Mouse (Mus musculus) testis, postnatal 14 days (tissue): ENCODE data around the gene A930033H14Rik.

ENCODE experiments used
- DNase-seq: peaks from one replicate; pipeline ENCODE4 v3.0.0; 2021; ENCODE audit warnings: low spot score

A930033H14Rik gene

DNA sequence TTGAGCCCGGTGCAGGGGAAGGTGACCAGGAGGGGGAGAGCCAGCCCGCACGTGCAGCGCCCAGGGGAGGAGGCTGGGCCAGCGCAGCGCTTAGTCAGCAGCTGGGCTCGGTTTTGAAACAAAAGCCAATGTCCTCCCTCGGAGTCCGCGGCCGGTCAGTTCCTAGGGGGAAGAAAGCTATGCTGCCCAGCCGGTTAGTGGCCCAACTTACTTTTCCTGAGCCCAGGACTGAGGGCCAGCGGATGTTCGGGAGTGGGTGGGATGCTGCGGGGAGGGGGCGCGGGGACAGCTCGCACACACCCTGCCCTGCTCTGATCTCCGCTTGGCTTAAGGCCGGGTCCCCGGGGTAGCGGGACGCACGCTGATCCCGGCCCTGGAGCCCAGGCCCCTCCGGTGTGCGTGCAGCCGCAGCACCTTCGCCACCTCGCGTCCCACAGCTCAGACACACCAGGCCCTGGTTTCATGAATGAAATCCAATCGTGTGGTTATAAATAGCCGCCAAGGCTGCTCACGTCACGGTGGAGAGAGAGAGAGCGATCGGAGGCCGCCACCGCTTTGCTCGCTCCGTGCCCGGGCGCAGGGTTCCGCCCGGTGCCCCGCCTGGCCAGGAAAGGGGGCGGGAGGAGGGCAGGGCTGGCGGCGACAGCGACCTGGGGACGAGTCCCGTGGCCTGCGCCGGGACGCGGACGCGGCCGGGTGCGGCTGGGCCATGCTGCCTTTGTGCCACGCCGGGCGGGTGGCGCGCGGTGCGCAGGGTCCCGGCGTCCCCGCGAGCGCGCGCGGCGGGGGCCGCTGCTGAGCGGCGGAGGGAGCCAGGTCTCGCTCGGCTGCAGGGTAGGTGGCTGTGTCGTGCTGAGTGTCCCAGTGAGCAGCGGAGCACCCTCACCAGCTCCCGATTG, at the start of gene A930033H14Rik:
Gene A930033H14Rik (minus strand): TSS at position 557 of the 899 bp plus-strand sequence.
- peak; percentile 73 for DNase-seq

DNA sequence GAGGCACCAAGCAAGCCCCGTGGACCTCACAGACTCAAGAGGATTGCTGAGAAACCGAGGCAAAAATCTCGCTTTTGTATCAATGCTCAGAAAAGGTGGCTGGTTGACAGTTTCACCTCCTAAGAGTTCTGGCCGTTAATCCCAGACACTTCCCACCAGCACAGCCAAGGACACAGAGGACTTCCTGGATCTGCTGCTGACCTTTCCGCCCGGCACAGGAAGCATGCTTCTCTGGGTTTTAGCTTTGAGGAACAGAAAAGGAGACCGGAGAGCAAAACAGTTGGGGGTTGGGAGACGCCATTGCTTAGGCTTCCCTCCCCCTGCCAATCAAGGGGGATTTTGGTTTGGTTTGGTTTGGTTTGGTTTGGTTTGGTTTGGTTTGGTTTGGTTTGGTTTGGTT, 47.0 kb upstream of the A930033H14Rik start:
- no peak for DNase-seq

DNA sequence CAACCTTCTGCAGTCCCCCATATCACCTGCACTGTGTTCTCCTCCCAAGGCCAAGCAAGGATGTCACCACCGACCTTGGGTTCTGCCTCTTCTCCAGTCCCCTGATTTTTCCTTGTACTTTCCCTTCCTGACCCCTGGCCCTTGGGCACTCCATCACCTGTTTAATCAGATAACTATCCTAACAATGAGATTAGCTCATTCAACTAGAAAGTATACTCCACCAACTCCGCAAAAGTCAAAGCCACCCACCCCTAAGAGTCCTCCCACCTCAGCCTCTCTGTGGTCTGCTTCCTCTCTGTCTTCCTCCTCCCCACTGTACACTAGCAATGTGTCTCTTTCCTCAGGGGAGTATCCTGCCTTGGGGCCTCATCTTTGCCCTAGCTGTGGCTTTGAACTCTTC, 46.3 kb upstream of the A930033H14Rik start:
- no peak for DNase-seq

DNA sequence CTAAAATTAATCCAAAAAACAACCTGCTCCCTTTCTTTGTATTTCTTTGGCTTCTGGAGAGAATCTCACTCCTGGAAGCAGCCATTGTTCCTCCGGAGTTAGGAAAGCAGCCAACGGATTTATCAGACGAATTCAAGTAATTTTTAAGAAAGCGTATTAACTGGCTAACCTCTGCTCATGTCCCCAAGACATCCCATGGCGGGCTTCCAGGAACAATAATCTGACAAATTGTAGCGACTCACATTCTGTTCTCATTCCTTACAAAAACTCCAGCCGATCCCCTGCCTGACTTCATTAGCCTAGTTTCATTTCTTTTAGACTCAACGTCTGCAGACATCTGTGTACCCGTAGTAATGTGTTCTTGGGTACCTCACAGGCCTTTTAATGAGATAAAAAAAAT, 45.7 kb upstream of the A930033H14Rik start:
- DNase-seq: peak; percentile 80

DNA sequence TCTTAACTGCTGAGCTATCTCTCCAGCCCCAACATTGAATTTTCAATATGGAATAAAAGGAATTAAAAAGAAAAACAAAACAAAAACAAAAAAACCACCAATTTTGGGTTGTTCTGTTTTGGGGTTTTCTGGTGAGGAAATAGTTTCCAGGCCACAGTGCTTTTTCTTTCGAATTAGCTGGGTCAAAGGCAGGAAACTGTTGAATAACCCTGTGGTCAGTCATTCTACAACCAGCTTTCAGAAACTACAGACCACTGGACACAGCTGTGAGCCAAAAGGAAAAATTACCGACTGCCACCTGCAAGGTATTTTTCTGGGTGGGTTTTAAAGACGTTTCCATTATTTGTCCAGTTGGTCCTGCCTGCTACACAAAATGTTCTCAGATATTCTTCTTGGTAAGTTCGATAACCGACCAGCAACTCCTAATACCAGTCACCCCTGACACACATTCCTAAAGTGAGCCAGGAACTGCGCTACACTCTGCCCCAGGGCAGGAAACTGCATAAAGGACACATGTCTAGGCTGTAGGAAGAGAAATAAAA, 44.8 kb upstream of the A930033H14Rik start:
- DNase-seq: no peak

DNA sequence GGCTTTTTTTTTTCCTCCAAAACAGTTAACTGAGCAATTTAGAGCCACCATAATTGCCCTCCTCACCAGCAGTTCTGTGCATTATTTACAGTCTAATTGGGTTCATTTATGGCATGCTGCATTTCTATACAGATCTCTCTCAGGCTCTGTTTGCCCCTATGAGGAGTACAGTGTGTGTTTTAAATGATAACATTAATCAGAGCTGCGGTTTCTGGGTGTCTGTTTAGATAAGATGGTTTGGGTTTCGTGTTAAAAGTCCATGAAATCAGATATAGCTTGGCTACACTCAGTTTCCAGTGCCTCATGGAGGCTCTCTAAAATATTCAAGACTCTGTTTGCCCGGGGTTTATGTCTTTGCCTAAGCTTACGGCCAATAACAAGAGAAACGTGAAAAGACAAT, 42.7 kb upstream of the A930033H14Rik start:
- no peak for DNase-seq

DNA sequence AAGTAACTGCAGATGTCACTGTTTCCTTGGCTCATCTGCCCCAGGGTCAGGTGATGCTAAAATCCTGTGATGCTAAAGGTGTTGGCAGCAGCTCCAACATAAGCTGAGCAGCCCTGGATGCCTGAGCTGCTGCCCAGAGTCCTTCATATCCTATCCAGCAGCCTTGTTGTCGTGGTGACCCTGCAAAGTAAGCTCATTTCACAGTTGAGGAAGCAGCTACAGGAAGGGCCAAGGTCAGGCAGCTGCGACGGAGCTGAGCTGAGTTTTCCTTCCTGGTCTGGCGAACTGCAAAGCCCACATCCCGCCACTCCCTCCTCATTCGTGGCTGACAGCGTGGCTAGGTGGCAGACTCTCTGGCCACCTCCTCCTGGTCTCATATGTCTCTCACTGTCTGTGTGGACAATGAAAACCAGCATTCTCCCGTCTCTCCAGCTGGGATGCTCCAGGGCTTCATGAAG, 41.5 kb upstream of the A930033H14Rik start:
- DNase-seq: peak; percentile 27

DNA sequence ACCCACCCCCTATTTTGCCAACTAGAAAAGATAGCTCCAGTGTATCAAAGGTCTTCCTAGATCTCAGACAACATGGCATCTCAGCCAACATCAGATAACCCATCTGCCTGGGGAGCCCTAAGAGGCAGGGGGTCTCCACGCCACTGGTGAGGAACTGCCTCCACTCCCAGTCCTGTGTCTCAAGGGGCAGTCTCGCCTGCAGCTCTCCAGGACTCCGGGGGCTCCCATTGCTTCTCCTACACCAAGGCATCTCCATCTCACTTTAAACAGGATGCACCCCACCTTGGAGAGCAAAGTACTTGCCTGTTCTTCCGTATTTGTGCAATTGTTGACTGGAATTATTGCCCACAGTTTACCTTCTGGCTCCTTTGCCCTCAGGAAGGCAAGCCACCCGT, 40.8 kb upstream of the A930033H14Rik start:
- no peak for DNase-seq

DNA sequence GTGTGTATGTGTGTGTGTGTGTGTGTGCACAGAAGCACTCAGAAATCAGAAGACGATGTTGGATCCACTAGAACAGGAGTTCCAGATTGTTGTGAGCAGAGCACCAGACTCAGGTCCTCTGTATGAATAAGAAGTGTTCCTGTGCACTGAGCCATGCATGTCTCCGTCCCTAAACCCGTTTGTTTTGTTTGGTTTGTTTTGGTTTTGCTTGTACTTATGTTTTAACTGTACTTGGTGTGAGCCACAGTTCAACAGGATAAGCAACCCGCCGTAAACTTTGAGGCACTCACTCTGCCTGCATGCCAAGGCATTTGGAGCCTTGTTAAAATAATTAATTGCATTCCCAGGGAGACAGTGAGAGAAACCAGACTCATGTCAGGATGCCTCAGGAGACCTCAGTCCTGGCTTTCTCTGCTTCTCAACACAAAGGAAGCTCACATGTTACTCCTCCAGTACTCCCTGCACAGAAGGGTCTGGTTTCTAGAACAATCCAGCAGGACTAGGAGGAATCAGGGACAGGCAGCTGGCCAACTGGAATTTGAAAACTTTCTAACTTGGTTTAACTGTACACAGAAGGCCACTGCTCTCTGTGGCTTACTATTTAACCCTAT, 40.3 kb upstream of the A930033H14Rik start:
- DNase-seq: peak; percentile 35

DNA sequence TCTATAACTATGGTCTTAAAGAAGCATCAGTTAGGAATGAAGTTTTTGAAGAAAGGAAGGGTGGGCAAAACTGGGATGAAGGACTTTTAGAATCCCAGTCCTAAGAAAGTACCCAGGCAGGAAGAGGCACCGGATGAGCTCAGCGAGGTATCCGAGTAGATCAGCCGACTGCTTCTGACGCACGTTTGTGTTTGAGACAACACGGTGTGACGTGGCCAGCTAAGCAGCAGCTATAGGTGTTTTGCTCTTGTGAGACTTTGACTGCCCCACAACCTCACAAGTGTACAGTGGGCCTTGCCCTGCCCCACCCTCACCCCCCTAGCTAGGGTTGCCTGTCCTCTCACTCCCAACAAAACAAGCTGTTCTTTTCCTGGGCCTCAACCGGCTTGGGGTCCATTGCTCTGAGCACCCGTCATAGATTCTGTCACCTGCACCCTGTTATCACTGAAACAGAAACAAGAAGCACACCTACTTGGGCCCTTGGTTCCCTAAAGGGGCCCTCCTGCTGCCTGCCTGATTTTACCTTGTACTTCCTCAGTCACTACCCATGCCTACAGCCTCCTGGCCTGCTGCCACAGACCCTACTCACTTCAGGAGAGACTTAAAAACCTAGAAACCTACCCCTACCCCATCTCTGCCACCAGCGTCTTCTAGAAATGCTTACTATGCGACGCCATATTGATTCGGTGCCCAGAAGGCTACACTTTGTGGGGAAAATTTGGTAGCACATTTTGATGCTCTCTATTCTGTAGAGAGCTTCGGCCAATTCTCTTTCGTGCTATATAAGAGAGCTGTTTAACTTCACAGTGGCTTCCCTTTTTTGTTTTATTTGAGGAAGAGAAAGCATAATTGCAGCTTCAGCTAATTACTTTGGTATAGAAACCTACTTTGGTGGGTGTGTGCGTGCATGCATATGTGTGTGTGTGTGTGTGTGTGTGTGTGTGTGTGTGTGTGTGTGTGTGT, 39.5 kb upstream of the A930033H14Rik start:
- DNase-seq: no peak

DNA sequence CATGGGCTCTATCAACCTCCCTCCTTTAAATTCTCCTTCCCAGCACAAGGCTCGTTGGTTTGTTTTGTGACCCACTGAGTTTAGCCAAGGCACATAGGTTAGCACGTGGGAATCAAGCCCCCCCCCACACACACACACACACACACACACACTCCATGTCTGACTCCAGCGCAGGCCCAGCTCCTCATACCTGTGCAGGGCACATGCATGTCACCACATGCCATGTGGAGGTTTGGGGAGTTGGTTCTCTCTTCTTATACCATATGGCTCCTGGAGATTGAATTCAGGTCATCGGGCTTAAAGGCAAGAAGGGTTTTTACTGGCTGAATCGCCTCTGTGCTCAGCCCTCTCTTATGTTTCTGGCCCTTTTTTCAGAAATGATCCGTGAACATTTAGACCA, 38.4 kb upstream of the A930033H14Rik start:
- DNase-seq: no peak

DNA sequence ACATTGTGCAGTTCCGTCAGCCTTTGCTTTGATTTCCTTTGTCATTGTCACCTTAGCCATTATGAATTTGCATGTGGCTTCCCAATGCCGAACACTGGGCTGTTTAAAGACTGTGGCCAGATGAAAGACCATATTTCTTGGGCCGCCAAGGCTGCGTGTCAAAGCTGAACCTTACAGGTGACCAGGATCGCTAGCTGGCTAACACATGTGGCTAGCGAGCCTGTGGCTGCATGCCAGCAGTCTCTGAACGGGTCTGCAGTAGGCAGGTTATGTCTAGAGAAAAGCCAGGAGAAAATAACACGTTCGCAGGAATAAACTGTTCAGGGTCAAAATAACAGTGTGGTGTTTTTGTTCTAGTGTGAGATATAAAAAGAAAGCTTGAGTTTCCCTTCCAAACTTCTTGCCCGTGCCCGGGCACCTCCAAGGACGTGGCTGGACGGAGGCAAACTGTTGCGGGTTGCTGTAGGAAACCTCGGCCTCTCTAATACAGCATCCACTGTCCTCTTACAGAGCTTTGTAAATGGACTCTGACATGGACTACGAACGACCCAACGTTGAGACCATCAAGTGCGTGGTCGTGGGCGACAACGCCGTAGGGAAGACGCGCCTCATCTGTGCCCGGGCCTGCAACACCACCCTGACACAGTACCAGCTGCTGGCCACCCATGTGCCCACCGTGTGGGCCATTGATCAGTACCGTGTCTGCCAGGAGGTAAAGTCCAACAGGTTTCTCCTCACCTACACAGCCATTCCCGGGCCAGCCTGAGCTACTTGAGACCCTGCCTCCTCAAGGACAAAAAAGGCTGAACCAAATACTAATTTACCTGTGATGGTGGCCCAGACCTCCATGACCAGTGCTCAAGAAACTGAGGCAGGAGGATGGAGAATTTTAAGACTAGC, 35.6 kb upstream of the A930033H14Rik start:
- no peak for DNase-seq

DNA sequence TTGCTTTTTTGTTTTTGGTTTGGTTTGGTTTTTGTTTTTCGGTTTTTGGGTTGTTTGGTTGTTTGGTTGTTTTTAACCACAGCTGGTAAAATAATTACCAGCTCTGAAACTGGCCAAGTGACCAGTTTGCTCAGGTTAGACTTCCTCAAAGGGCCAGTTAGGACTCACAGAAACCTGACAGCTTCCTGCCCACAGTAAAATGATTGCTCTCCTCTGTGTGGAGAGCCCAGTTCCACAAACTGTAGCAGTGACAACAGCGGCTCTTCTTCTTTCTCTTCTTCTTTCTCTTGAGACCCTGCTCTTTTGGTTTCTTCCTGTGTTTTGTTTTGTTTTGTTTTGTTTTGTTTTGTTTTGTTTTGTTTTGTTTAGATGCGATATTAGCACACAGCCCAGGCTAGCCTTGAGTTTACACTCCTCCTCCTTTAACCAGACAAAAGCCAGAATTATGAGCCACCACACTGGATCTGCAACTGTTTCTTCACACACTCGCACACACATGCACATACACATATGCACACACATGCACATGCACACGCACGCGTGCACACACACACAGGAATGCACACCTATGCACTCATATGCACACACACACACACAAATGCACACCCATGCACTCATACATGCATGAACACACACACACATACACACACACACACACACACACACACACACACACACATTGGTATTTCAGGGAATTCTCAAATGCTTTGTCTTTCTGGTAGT, 34.6 kb upstream of the A930033H14Rik start:
- DNase-seq: no peak

DNA sequence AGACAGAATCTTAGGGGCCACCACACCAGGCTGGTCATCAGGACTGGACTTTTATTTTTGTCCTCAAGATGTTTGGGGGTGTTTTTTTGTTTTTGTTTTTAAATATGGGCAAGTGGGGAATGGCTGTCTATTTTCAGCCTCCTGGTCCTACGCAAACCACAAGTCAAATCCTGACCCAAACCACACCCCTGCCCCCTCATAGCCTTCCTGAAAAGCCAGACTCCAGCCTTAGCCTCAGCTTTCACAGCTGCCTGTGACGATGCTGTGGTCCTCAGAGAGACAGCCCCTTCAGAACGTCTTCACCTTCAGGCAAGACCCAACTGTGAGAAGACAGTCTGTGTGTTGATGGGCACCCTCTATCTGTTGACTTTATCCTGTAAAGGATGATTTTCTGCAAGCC, 33.9 kb upstream of the A930033H14Rik start:
- no peak for DNase-seq

DNA sequence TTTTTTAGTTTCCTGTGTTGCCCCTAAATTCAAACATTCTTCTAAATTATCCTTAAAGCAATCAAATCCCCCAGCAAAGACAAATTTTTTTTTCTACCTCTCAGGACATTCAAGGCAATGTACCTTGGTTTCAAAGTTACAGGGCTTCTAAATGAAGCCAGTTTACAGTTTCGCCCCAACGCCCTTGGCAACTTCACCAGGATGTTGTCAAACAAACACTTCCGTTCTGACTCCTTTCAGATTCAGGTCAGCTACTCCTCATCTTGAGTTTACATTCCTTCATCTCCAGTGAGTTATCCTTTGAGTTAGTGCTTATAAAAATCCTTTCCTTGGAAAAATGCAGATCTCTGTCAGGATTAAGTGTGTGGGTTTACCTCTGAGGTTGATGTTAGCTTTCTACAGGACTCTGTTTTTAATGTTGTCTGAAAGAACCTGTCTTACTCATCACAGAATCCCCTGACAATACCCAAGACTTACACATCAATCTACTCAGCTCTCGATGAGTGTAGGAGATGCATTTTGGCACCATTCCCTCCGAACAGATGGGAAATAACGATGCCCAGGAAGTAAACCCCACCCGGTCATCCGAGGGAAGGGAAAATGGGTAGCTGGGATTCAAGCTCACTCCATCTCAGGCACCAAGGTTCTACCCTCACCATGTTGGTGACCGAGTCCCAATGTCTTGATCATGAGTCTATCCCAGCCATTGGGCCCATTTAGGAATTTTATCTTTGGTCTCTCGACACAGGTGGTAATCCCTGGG, 33.2 kb upstream of the A930033H14Rik start:
- no peak for DNase-seq

DNA sequence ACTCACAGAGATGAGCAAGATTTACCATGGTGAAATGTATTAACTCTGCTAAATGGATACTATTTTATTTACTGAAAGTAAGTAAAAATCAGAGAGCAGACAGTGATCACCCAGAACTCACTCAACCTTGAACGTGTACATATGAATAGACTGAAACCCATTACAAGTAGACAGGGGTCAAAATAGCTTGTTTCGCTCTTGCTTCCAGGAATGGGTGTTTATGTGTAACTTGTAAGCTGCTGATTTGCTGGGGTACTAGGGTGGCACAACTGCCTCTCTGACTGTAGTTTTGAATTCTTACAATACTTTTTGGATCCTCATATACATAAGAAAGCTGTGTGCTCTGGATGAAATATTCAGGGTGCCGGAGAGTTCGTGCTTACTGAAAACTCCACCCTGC, 32.3 kb upstream of the A930033H14Rik start:
- no peak for DNase-seq

DNA sequence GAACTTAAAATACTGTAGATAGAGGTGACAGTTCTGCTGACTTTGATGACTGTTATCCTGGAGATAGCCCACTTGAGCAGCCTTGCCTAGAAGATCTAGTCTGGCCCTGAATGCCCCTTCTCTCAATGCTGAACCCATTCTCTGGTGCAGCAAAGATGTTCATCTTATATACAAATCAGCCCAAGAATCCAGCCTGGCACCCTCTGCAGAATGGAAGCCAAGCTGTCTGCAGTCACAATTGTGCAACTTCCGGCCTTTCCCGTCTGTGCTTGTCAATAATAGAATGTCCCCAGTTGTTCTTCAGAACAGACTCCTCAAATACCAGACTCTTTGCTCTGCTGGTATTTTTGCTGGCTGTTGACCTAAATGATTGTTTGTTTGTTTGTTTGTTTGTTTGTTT, 27.6 kb upstream of the A930033H14Rik start:
- no peak for DNase-seq

DNA sequence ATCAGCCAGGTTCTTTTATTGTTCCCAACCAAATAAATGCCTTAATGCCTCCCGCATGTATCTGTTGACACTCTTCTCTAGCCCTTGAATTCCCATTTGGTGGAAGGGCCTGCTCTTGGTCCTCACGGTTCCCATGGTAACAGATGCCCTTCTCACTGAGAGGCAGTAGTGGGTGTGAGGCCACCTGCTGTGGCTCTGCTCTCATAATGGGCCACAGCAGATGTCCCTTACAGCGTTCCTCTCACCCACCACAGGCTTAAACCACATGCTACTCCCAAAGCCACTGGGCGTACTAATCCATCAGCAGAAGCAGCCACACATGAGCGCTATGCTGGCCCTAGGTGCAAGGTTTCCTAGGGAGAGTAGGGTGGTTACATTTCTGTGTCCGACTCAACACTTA, 25.4 kb upstream of the A930033H14Rik start:
- DNase-seq: no peak

DNA sequence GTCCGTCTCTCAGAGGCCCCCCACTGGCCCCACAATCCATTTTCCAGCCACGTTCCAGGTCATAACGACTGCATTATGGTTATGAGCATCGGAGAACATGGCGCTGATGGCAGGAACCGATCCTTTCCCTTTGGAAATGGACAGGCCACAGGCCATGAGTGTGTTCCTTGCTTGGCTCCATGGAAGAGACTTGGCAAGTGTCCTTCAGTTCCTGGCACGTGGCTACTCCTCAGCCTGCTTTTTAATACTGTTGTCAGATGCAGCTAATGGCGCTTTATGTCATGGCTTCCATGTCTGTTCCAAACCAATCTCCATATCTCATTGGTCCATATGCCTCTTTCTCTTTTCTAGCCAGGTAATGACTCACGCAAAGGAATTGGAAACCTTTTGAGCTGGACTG, 24.9 kb upstream of the A930033H14Rik start:
- DNase-seq: no peak

DNA sequence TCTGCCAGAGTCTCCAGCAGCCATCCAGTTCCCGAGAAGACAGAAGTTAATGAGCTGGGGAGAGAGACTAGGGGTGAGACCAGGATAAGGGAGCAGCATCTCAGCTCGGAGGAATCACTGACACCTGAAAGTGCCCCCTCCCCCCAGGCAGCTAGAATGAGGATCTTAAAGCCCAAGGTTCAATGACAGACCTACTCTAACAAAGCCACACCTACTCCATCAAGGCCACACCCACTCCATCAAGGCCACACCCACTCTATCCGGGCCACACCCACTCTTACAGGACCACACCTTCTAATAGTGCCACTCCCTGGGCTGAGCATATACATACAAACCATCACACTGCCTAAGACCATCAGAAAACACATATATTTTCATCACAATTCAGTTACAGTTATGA, 24.3 kb upstream of the A930033H14Rik start:
- DNase-seq: no peak
